Mouse (Mus musculus) megakaryocyte-erythroid progenitor cell, adult 5 weeks (primary cell): Measurements from ENCODE around the gene Dock11. TPM values are rescaled to one million over a fixed set of nuclear protein-coding genes. Genes with fewer than 3 reads are reported as not detected.

Experiments
- polyA plus RNA-seq: library from polyadenylated mRNA; stranded (reverse); fragments of >175 nt; gene quantifications from 2 replicates; pipeline ENCODE4 v1.2.3, GENCODE M21; 2012

Dock11 gene
- 5.3 and 8.2 TPM in 2 replicates for polyA plus RNA-seq

GRCm38 (mm10) chrX:35888087-35888895 is at the start of gene Dock11:
Gene Dock11, plus strand, starts transcription at chrX:35888832.

GRCm38 (mm10) chrX:36111622-36112421 is 223.2 kb downstream of the Dock11 start, which contains the start of gene Il13ra1:
Gene Il13ra1, plus strand, starts transcription at chrX:36112110.

Other genes with a start within 250 kb of the Dock11 start
- 0.02 and 0.06 TPM in 2 replicates for gene Il13ra1, start 223.3 kb downstream of the Dock11 start, polyA plus RNA-seq